Mouse (Mus musculus): ENCODE measurements around the gene Arhgap11a. TPM values are rescaled to one million over a fixed set of nuclear protein-coding genes. Genes with fewer than 3 reads are reported as not detected.

The Arhgap11a gene
- total RNA-seq (2014; fragmentation: Nextera tagmentation): 38.8 and 47.1 TPM in 2 replicates
- 43.6 and 46.7 TPM in 2 replicates for total RNA-seq (2017)

DNA sequence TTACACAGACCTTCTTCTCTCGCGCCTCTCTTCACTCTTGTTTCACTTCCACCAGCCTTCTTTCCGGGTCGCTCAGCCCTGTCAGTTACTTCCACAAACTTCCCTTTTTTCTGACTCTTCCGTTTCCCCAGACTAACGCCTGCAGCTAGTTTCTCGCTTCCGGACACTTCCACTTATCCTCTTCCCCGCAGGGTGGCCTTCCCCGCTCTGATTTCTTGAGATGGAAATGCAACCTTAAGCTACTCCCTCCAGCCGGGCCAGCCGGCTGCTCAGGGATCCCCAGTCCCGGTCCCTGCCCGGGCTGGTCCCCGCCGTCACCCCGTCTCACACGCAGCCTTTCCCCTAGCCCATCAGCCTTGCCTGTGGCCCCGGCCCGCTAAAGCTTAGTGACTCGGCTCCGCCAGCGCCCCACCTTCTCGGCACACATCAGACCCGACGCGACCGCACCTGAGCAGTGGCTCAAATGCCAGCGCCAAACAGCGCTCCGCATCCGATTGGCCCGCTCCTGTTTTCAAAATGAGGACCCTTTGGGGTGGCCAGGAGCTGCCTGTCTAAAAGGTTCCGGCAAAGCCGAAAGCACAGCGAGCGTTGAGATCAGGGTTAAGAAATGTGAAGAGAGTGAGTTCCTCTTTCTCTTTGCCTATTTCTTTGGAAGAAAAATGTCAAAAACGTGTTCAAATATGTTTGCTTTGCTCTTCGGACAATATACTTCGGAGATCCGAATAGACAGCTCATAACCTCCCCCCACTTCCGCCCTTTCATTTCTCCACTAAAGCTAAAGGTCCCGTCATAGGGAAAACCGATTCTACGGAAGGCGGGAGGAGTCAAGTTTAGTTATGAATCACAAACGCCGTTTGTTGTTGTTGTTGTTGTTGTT lies at the start of gene Arhgap11a:
Arhgap11a (minus strand) TSS at position 417 of the 877 bp plus-strand sequence.
- peak; percentile 80 for ATAC-seq (replicated peaks; ENCODE audit: poor library complexity, severe bottlenecking)

DNA sequence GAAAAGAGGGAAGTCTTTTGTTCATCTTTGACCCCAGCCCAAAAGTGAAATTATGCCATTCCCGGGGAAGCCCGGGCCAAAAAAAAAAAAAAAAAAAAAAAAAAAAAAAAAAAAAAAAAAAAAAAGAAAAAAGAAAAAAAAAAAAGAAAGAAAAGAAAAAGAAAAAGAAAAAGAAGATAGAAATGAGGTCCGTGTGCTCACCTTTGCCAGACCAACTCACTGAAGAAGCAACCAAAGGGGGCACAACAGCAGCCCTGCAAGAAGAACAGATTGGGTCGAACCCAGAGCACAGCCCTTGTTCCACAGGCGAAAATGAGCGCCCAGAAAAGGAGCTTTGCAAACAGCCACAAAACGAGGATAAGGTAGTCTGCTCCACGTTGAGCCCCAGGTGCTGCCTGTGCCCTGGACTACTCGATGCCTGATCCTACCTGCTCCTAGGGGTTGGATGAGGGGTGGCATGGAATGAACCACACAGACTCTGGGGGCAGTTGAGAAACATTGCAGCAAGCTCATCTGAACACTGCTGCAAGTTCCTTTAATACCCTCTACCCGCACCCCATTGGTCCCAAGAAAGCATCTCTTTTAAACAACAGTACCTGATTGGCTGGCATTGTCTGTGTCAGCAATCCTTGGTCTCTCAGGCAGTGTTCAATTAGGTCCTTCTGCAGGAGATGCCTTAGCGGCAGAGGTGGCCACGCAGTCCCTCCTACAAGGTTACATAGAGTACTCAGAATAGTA lies 45.1 kb upstream of the Arhgap11a start:
- no peak for ATAC-seq (replicated peaks; ENCODE audit: poor library complexity, severe bottlenecking)

DNA sequence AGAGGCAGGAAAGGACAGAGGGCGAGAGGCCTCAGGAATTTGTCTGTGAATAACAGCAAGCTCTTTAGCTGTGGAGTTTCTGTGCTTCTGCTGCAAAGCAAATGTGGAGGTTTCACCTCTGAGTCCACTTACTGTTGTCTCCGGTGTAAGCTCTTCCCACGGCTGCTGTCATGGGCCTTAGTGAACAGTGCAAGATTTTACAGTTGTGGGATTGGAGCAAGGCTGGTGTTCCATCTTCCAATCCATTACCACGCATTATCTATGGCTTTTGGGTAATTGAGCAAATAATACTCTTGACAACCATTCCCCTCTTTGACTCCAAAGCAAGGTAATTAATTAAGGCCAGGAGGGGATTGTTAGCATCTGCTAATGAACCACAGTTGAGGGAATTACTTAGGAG lies 38.7 kb upstream of the Arhgap11a start:
- ATAC-seq (replicated peaks; ENCODE audit: poor library complexity, severe bottlenecking): no peak

DNA sequence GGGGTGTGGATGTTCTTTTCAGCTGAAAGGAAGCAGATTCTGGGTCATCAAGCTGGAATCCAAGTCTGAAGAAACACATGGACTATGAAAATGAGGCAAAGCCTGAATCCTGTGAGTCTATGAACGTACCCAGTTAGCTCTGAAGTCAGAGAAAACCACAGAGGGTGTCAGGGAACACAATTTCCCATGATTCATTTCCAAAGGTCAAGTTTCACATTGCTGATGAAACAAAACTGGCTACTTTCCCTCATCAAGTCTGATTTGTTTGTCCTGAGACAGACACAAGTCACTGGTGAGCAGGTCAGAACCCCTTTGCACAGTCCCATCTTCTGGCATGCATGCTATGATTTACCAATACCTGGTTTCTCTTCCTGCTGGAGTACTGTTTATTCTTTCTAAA lies 37.6 kb upstream of the Arhgap11a start:
- no peak for ATAC-seq (replicated peaks; ENCODE audit: poor library complexity, severe bottlenecking)

DNA sequence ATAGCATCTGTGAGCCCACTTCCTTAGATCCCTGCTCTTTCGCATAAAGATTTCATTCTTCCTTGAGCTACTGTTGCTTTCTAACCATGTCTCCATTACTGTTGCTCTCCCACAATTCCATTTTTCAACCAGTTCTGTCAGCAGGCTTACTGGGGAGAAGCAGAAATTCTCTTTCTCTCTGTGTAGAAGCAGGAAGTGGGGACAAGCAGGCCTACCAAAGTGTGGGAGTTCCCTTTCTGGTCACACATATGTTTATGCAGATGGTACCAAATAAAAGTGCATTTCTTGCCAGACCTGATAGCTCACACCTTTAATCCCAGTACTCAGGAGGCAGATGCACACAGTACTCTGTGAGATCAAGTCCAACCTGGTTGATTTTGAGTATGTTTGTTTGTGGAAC lies 21.7 kb upstream of the Arhgap11a start:
- ATAC-seq (replicated peaks; ENCODE audit: poor library complexity, severe bottlenecking): peak; percentile 44; the same call in 1 of the 2 replicates

DNA sequence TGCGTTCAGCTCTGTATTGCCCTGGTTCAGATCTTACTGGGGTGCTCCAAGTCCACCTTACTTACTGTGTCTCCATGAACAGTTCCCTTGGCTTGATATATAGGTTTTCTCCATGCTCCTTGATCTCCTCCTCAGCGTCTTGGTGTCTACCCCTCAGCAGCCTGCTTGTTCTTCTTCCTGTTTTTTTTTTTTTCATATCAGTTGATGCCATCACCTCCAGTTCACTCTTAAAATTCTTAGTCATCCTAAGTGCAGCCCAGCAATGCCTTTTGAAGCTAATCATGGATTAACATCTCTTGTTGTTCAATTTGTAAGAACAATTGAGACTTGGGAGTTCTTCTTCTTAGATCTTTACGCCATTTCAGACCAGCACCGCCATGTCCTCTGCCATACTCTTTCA lies 19.9 kb upstream of the Arhgap11a start:
- ATAC-seq (replicated peaks; ENCODE audit: poor library complexity, severe bottlenecking): no peak

DNA sequence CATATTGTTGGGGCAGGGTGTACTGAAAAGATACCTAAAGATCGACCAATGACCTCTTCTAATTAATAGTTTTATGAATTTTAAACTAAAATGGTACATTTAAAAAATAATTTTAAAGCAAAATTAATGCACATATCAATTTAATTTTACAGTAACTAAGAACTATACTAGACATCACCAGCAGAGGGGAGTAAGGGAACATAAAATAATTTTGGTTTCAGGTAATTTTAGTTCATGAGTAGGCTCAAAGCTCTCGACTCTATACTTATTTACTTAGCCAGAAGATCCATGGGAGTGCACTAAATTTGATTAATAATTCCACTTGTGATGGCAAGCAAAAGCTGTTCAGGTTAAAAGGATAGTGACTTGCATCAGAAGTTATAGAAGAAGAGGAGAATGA lies 17.7 kb upstream of the Arhgap11a start:
- ATAC-seq (replicated peaks; ENCODE audit: poor library complexity, severe bottlenecking): no peak

DNA sequence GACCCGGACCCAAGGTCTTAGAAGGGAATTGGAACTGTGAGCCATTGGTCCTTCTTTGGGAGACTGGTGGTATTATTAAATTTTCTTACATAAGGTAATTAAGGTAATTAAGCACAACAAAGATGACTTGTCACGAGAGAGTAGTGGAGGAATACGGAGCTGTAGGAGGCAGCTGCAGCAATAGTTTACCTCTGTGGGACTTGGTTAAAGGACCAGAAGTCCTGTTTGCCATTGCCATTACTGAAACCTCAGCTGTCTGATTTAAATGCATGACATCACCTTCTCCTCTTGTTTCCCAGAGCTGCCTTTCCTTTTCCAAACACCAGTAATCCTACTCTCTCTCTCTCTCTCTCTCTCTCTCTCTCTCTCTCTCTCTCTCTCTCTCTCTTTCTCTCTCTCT lies 680 bp upstream of the Arhgap11a start:
- no peak for ATAC-seq (replicated peaks; ENCODE audit: poor library complexity, severe bottlenecking)

DNA sequence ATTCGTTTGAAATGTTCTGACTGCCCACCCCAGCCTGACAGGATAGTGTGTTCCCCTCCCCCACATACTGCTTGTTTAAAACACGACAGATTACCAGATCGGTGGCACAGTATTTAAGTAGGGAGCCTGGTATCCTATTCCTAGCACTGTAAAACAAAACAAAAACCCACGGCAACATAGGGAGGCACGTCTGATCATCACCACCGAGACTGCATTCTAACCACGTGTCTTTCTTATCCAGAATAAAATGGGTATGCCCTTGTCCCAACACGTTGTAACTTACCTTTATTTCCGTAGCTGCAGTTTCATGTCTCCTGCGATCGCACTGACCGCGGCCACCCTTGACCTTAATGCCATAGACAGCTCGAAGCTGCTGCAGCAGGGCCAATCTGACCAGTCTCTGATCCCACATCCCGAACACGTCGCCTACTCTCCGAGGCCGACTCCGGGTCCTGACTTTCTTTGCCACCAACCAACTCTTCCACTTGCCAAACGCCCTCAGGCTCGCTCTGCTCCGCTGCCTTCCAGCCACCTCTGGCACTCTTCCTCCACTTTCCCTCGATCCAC lies 700 bp downstream of the Arhgap11a start:
- no peak for ATAC-seq (replicated peaks; ENCODE audit: poor library complexity, severe bottlenecking)

DNA sequence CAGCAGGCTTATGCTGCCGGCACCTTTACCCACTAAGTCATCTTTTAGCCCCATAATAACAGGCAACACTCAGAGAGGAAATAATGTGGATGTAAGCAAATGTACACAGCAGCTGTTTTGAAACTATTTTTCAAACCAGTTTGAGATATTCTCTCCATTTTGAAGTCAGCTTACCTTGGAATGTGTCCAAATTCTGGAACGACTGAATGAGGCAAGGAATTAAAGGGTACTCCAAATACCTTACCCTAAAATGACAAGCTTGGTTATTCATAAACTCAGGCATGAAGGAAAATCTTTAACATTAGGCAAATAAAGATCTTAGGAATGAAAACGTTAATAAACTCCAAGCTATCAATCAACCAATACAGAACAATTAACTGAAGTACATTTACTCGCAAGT lies 3.4 kb downstream of the Arhgap11a start:
- no peak for ATAC-seq (replicated peaks; ENCODE audit: poor library complexity, severe bottlenecking)

DNA sequence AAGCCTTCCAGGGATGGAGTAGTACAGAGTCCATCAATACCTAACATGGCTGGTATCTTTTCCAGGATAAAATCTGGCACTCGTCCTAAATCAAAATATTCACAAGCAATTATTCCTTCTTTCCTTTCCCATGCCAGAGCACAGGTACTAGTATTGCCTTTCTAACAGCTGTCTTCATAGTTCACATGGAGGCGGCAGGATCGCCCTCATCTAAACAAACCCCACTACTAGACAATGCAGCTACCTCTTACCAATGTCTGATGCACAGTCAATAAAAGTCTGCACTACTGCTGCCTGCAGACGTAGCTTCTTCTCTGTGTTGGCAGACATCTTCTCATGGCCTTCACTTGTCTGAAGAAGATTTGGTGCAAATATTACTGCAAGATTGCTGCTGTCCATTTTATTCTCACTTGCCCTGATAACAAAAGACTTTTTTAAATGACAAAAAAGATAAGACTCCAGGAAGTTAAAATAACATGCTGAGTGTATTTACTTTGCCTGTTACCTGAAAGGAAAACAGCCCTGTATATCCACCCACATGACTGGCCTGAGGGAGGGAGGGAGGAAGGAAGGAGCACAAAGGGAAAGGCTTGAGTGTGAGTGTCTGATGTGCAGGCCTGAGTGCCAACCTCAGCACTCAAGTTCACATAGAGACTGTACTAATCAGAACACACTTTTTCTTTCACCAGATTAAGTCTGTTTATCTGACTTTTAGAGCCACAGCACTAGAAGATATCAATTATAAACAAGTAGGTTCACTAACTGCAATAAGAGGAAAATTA lies 6.6 kb downstream of the Arhgap11a start:
- no peak for ATAC-seq (replicated peaks; ENCODE audit: poor library complexity, severe bottlenecking)

DNA sequence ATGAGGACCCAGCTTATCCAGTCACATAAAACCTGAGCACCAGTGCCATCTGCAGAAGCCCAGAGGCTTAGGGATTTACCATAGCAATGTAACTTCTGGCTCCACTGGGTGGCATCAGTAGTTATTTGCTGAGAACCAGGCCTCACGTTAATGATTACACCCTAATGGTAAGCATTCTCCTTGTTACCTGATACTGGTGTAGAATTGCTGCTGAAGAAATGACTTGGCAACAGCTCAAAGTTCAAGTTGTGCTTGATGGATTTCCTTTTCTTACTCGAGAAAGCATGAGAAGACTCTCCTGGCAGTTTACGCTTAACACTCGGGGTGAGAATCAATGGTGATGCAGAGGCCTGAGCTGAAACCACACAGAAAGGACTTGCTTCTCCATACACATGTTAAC lies 9.0 kb downstream of the Arhgap11a start:
- ATAC-seq (replicated peaks; ENCODE audit: poor library complexity, severe bottlenecking): no peak

DNA sequence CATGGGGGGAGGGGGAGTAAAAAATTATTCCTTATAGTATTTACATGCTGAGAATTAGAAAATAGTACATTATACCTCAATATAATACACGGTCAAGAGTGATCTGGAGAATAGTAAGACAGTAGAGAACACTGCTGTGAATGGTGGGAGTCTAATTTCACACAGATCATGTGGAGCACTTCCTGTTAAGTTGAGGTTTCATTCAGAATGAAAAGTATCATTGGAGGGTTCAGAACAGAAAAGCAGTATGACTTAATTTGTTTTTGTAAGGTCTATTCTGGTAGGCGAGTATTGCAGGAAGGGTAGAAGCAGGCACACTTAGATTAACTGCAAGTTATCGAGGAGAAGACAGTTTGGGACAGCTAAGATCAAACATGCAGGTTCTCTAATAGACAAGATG lies 13.2 kb downstream of the Arhgap11a start:
- ATAC-seq (replicated peaks; ENCODE audit: poor library complexity, severe bottlenecking): no peak

DNA sequence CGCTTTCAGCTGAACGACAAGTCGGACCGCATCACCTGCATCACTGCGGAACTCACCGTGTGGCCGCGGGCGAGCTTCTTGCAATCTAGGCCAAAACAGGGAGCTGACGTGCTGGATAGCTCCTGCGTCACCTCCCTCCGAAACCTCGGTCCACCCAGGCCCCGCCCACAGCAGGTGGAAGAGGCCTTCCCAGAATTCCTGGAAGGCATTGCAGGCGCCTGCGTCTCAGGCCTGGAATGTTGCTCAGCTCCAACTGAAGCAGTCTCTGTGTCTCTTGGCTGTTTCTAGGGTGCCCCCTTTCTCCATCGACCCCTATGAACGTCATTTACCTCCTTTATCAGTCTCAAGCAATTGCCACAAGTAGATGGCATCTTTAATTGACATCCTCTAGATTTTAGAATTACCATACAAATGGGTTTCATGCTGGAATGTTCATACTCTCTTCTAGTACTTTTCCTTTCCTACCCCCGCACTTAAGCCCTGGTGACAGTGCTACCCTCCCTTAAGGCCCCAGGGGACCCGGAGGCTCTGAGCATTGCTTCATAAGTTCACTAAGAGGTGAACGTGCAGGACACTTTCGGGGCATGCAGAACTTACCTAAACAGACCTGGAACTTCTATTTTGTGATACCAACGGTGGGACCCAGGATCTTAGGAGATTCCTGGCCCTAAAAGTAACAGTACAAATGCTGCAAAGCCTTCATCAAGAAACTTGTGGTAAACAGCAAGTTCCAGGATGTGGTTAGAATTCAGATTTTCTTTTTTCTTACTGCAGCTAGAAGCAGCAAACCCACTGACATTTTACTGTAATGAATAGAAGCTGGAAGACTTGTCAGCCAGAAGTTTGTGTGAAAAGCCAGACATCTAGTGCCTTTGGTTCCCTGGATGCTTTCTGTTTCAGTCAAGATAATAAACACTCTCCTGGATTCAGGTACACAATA lies 19.2 kb downstream of the Arhgap11a start, which contains the start of gene Scg5:
Scg5 (minus strand) TSS at position 179 of the 940 bp plus-strand sequence.
- no peak; the same call in 1 of the 2 replicates for ATAC-seq (replicated peaks; ENCODE audit: poor library complexity, severe bottlenecking)

DNA sequence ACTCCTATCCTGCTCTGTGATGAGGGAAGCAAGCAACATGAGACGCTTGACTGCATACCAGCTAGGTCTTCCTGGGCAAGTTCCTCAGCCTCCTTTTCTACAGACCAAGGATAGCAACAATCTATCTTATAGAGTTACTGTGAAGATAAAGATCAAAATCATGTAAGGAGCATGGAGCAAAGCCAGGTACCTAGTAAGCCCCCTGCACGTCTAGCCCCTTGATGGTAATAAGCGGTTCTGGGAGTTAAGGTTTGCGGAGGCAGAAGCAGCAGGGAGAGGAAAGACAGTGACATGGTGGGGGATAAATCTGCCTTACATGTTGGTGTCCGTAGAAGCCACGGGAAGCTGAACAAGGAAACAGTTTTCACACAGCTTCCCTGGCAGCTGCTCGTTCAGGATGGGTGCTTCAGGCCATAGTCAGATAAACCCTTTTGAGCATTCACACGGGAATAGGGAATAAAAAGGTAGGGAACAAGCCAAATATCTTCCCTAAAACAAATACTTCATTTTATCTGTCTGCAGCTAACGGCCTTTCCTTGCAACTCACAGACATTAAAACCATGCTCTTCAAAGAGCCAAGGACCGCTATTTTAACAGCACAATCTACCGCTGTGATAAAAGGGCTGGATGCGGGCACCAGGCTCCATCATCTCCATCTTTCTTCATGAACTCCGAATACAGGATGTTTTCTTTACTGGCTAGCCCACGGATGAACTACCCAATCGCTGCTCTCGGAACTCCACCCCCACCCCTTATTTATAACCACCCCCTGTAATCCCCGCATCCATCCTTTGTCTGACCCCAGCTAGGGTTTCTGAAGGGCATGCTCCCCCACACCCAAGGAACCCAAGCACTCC lies 20.1 kb downstream of the Arhgap11a start:
- no peak for ATAC-seq (replicated peaks; ENCODE audit: poor library complexity, severe bottlenecking)

DNA sequence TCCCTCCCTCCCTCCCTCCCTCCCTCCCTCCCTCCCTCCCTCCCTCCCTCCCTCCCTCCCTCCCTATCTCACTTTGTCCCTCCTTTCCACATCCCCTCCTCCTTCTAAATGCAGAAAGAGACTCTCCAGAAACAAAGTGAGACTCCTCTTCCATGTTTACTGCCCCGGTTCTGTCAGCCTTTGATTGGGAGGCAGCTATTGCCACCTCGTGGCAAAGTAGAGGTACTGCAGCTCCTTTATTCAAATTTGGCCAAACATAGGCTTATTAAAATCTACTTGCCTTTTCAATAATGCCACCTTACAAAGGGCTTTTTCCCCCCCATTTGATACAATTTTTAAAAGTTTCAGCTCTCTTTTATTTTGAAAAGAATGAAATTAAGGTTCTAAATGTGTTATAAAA lies 24.6 kb downstream of the Arhgap11a start:
- ATAC-seq (replicated peaks; ENCODE audit: poor library complexity, severe bottlenecking): peak; percentile 73

DNA sequence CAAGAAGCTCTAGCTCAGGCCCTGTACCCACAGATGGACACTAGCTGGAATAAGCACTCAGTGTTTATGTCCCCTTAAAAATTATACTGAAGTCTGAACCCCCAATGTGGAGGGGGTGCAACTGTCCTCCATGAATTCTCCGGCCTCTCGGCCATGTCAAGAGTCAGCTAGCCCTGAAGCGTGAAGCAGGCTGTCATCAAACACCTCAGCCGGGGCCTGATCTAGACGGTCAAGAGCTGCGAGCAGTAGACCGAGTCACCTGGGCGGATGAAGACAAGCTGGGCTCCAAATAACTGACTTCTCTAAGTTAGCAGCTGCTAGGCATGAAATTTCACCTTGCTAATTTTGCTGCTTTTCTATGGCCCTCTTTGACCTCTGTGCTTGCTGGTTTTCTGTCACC lies 26.1 kb downstream of the Arhgap11a start:
- no peak for ATAC-seq (replicated peaks; ENCODE audit: poor library complexity, severe bottlenecking)

DNA sequence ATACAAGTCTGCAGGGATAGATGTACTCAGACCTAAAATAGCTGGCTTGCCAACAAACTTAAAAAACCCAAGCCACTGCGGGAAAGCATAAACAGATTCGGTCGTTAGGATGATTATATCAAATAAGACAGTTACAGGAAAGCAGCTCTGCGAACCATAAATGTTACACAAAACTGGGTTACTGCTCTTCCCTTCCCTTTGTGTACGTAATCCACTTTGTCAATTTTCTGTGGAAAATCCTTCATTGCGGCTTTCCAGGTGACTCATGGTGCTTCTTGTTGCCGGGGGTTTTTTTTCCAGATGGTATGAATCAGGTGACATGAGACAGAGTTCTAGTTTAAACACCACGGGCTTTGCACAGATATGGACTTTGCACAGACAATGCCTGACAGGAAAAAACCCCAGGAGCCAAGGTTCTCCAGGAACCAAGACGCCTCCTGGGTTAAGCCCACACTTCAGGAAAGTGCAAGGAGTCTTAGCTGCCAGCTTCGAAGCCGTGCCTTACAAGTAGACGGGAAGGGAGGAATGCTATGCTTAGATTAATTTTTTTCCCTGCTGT lies 27.2 kb downstream of the Arhgap11a start:
- ATAC-seq (replicated peaks; ENCODE audit: poor library complexity, severe bottlenecking): no peak

Data from granulocyte monocyte progenitor cell, adult 5-6 weeks (primary cell).